Comparison of ENCODE assay signal across 7 mouse cellular contexts in genomic region chr2:90746538-90746865, GRCm38 (mm10). TPM values are rescaled to one million over a fixed set of nuclear protein-coding genes. Genes with fewer than 3 reads are reported as not detected.
DNase-seq lines count a peak whose midpoint lies in the region; ATAC-seq and TF ChIP-seq lines count a peak whose summit lies in the region.

No protein-coding gene starts in this region.

- DNase-seq in spleen, adult 2 months (ENCODE audit: low read depth in 1 of 2, low spot score in 2 of 2) = no peak
- no peak for DNase-seq in spleen, adult 12 weeks (ENCODE audit: low spot score)
- DNase-seq in embryo, embryonic 9.5 days (ENCODE audit: extremely low spot score) = peak; percentile 9
- DNase-seq in hindbrain, embryonic 11.5 days (ENCODE audit: low spot score) = peak; percentile 30
- no peak for DNase-seq in left cerebral cortex, adult 8-10 months (ENCODE audit: low spot score in 2 of 2)
- no peak for DNase-seq in c-Kit-positive CD71-positive TER-119-positive erythroid progenitor cells, embryonic 14.5 days (ENCODE audit: low spot score)

- peak overlapping the region; percentile 78 for H3K4me2 ChIP-seq in hindbrain, embryonic 11.5 days (replicated peaks; ENCODE audit: low read depth, low read length)
- peak overlapping the region; percentile 76 for H3K4me2 ChIP-seq in liver, embryonic 15.5 days

- H3K9ac ChIP-seq in hindbrain, embryonic 11.5 days (ENCODE audit: low read depth, low read length) = peak overlapping the region; percentile 98
- peak overlapping the region; percentile 98 for H3K9ac ChIP-seq in liver, embryonic 15.5 days

- H3K36me3 ChIP-seq in spleen, adult 2 months (ENCODE audit: control insufficient read depth, insufficient read depth, low read length) = peaks cover 8% of the 10 kb centered on the region
- H3K36me3 ChIP-seq in hindbrain, embryonic 11.5 days (ENCODE audit: control insufficient read depth, insufficient read depth, low read length) = 0 out of 2 replicates have a peak, but pooled peaks cover 8% of the 10 kb centered on the region
- peaks cover 39% of the 10 kb centered on the region for H3K36me3 ChIP-seq in liver, embryonic 15.5 days (replicated peaks)

- WGBS in spleen, adult 2 months = 8% methylated on average over 4 of the region's 4 CpGs
- 21% methylated on average over 4 of the region's 4 CpGs for WGBS in hindbrain, embryonic 11.5 days
- 9% methylated on average over 4 of the region's 4 CpGs for WGBS in liver, embryonic 15.5 days (ENCODE audit: insufficient replicate concordance)

- H3K27me3 ChIP-seq in spleen, adult 2 months (ENCODE audit: control insufficient read depth, insufficient read depth, low read length) = no peaks in the 10 kb centered on the region
- H3K27me3 ChIP-seq in hindbrain, embryonic 11.5 days (ENCODE audit: control insufficient read depth, insufficient read depth, low read length) = no peaks in the 10 kb centered on the region
- H3K27me3 ChIP-seq in liver, embryonic 15.5 days = no peaks in the 10 kb centered on the region

- ATAC-seq in hindbrain, embryonic 11.5 days (ENCODE audit: low FRiP score) = no peak
- no peak for ATAC-seq in liver, embryonic 15.5 days (ENCODE audit: insufficient read depth)

- no peak for TF ChIP-seq POLR2A in spleen, adult 2 months (IDR thresholded peaks at IDR 0.05; ENCODE audit: low read depth, low read length)

- no peaks in the 10 kb centered on the region for H3K9me3 ChIP-seq in hindbrain, embryonic 11.5 days (ENCODE audit: control insufficient read depth, low read length)
- no peaks in the 10 kb centered on the region for H3K9me3 ChIP-seq in liver, embryonic 15.5 days (replicated peaks)

- no peak for TF ChIP-seq CTCF in spleen, adult 2 months (IDR thresholded peaks at IDR 0.05; ENCODE audit: extremely low read depth, insufficient read depth, insufficient read length, insufficient replicate concordance)

- peak overlapping the region; percentile 93; the same call in 1 of the 2 replicates for H3K4me3 ChIP-seq in spleen, adult 2 months (ENCODE audit: extremely low read depth, insufficient read depth, insufficient read length)
- peak overlapping the region; percentile 93 for H3K4me3 ChIP-seq in hindbrain, embryonic 11.5 days (ENCODE audit: low read depth, low read length)
- H3K4me3 ChIP-seq in liver, embryonic 15.5 days (replicated peaks) = peak overlapping the region; percentile 97

- H3K4me1 ChIP-seq in spleen, adult 2 months (ENCODE audit: control insufficient read depth, insufficient read depth, insufficient read length) = no peaks in the 10 kb centered on the region
- H3K4me1 ChIP-seq in hindbrain, embryonic 11.5 days (replicated peaks; ENCODE audit: control insufficient read depth, insufficient read depth, low read length) = peaks cover 3% of the 10 kb centered on the region; the same call in 1 of the 2 replicates
- peaks cover 38% of the 10 kb centered on the region for H3K4me1 ChIP-seq in liver, embryonic 15.5 days (replicated peaks)

- H3K27ac ChIP-seq in spleen, adult 2 months (ENCODE audit: insufficient read depth, low read length) = no peak overlapping the region
- no peak overlapping the region for H3K27ac ChIP-seq in hindbrain, embryonic 11.5 days (ENCODE audit: low read depth, low read length)
- peak overlapping the region; percentile 97; the same call in 1 of the 2 replicates for H3K27ac ChIP-seq in liver, embryonic 15.5 days (replicated peaks)

RNA-seq across cellular contexts. Expression of gene Fnbp4, which starts 1.3 kb away (rescaled TPM):
- 45.3 and 48.1 TPM in 2 replicates for polyA plus RNA-seq in spleen, adult 2 months (2012; rRNA removed)
- polyA plus RNA-seq in hindbrain, embryonic 11.5 days (2014; fragmentation: Nextera tagmentation; extraction: Ambion mirVana) = 109 and 110 TPM in 2 replicates
- polyA plus RNA-seq in liver, embryonic 15.5 days (2015; fragmentation: Nextera tagmentation; extraction: Ambion mirVana) = 27.3 and 28.0 TPM in 2 replicates
- total RNA-seq in left cerebral cortex, adult 8-10 months (2022) = 10 to 100 TPM; 51.0 to 66.7 (median 59.2) TPM

RNA-seq across cellular contexts. Expression of gene Agbl2, which starts 36.0 kb away (rescaled TPM):
- polyA plus RNA-seq in spleen, adult 2 months (2012; rRNA removed) = 0.06 and 0.12 TPM in 2 replicates
- 1.3 and 1.8 TPM in 2 replicates for polyA plus RNA-seq in hindbrain, embryonic 11.5 days (2014; fragmentation: Nextera tagmentation; extraction: Ambion mirVana)
- 0.03 TPM in 1 of 2 replicates, not detected in the other for polyA plus RNA-seq in liver, embryonic 15.5 days (2015; fragmentation: Nextera tagmentation; extraction: Ambion mirVana)
- 1 to 10 TPM in 3 of 4 experiments, under 1 TPM in 1; 0.75 to 1.5 (median 1.2) TPM for total RNA-seq in left cerebral cortex, adult 8-10 months (2022)

Comparison
In these comparisons a context has a peak if more than half of its experiments do, and no peak if none do; other contexts are left out.
1. DNase-seq: peak in embryo, embryonic 9.5 days (single experiment) and hindbrain, embryonic 11.5 days (single experiment); none in spleen, adult 2 months (0 of 2), spleen, adult 12 weeks (single experiment), left cerebral cortex, adult 8-10 months (0 of 2) and c-Kit-positive CD71-positive TER-119-positive erythroid progenitor cells, embryonic 14.5 days (single experiment).
2. Peak in every context shown above with its lines, with median percentiles within 50 percentile points of each other: H3K4me3 ChIP-seq.